Mouse (Mus musculus): Measurements from ENCODE around the gene Runx2. TPM values are rescaled to one million over a fixed set of nuclear protein-coding genes. Genes with fewer than 3 reads are reported as not detected.

Gene Runx2
- polyA plus RNA-seq, 1 experiment from 2014 or later = 0.25 TPM

DNA sequence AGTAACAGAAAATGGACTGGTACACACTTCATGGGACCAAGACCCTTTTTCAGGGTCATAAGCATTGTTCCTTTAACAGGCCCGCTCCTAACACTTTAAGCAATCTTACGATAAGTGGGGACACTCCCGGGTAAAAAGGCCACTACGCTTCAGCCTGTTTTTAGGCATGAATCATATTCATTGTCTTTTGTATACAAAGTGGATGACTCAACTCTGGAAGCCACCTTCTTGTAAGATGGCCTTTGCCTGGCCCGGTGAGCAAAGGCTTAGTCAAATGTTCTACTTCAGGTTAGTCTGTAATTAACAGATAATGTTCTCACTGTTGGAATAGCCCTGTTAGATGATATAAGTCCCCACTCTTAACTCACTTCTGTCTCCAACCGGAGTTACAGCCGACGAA is 338.7 kb downstream of the Runx2 start:
- Histone ChIP-seq H3K9ac (ENCODE audit: low read length) (no peak overlapping the region), H3K4me1 (ENCODE audit: control insufficient read depth, insufficient read depth, low read length) (no peaks in the 10 kb centered on the region), H3K27ac (ENCODE audit: low read length) (no peak overlapping the region), H3K27me3 (ENCODE audit: control insufficient read depth, insufficient read depth, low read length) (no peaks in the 10 kb centered on the region), H3K4me3 (ENCODE audit: low read length) (no peak overlapping the region), H3K36me3 (ENCODE audit: control insufficient read depth, insufficient read depth) (no peaks in the 10 kb centered on the region), H3K4me2 (ENCODE audit: low read depth, low read length) (no peak overlapping the region), H3K9me3 (replicated peaks; ENCODE audit: control insufficient read depth, low read length) (no peaks in the 10 kb centered on the region)
- no peak for ATAC-seq (replicated peaks; ENCODE audit: extremely low read depth, insufficient read depth, low FRiP score)
- 89% methylated on average over 8 of the region's 8 CpGs for WGBS

DNA sequence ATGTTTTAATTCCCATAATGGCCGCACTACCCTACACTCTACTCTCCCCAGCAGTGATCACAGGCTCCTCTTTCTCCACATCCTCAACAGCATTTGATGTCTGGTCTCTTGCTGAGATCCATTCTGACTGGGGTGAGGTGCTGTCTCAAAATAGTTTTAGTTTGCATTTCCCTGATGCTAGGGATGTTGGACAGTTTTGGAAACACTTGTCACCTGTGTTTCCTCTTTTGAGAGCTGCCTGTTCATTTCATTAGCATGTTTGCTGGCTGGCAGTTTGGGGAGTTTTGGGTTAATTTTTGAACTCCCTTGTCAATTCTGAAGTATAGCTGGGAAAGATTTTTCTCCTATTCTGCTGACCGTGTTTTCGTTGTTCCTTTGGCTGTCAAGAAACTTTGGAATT is 340.3 kb downstream of the Runx2 start:
- Histone ChIP-seq H3K9me3 (replicated peaks; ENCODE audit: control insufficient read depth, low read length) (no peaks in the 10 kb centered on the region), H3K27ac (ENCODE audit: low read length) (no peak overlapping the region), H3K27me3 (ENCODE audit: control insufficient read depth, insufficient read depth, low read length) (no peaks in the 10 kb centered on the region), H3K36me3 (ENCODE audit: control insufficient read depth, insufficient read depth) (no peaks in the 10 kb centered on the region), H3K4me2 (ENCODE audit: low read depth, low read length) (no peak overlapping the region), H3K4me1 (ENCODE audit: control insufficient read depth, insufficient read depth, low read length) (no peaks in the 10 kb centered on the region), H3K9ac (ENCODE audit: low read length) (no peak overlapping the region), H3K4me3 (ENCODE audit: low read length) (no peak overlapping the region)
- ATAC-seq (replicated peaks; ENCODE audit: extremely low read depth, insufficient read depth, low FRiP score) = no peak
- 66% methylated on average over 3 of the region's 3 CpGs for WGBS

DNA sequence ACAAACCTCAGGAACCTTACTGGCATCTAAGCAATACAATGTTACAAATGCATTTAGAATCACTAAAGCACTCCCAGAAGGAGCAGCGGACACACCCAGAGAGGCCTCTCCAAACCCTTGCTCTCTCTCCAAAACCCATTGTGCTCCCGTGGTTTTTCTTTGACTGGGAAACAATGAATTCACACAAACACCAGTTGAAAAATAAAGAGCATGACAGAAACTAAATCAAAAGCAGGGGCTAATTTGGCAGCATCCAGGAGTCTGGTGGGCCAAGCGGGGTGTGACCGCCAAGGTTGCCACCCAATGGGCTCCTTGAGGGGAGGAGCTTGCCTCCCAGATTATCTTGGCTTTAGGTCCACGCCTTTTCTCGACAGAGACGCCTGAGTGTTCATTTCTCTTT is 341.9 kb downstream of the Runx2 start:
- WGBS = 73% methylated on average over 7 of the region's 7 CpGs
- Histone ChIP-seq H3K4me3 (ENCODE audit: low read length) (no peak overlapping the region), H3K36me3 (ENCODE audit: control insufficient read depth, insufficient read depth) (no peaks in the 10 kb centered on the region), H3K9ac (ENCODE audit: low read length) (no peak overlapping the region), H3K27ac (ENCODE audit: low read length) (no peak overlapping the region), H3K4me2 (ENCODE audit: low read depth, low read length) (no peak overlapping the region), H3K4me1 (ENCODE audit: control insufficient read depth, insufficient read depth, low read length) (no peaks in the 10 kb centered on the region), H3K9me3 (replicated peaks; ENCODE audit: control insufficient read depth, low read length) (no peaks in the 10 kb centered on the region), H3K27me3 (ENCODE audit: control insufficient read depth, insufficient read depth, low read length) (no peaks in the 10 kb centered on the region)
- no peak for ATAC-seq (replicated peaks; ENCODE audit: extremely low read depth, insufficient read depth, low FRiP score)

DNA sequence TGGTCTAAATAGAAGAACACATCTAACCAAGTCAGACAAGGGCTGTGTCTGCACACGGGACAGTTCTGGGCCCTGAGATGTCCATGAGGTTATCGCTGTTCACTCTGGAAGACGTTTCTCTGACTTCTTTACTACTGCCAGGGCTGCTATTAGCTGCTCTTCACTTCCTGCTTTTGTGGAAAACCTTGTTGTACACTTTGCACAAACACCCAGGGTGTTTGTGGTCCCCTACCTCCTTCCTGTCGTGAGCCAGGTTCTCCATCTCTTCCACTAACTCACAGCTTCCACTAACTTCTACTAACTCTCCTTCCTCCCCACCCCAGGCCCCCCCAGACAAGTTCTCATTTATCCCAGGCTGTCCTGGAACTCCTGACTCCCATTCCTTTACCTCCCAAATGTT is 350.9 kb downstream of the Runx2 start:
- no peaks in the 10 kb centered on the region for H3K9me3 ChIP-seq (replicated peaks; ENCODE audit: control insufficient read depth, low read length)
- no peaks in the 10 kb centered on the region for H3K4me1 ChIP-seq (ENCODE audit: control insufficient read depth, insufficient read depth, low read length)
- no peaks in the 10 kb centered on the region for H3K36me3 ChIP-seq (ENCODE audit: control insufficient read depth, insufficient read depth)
- ATAC-seq (replicated peaks; ENCODE audit: extremely low read depth, insufficient read depth, low FRiP score) = no peak
- H3K4me2 ChIP-seq (ENCODE audit: low read depth, low read length) = no peak overlapping the region
- no peak overlapping the region for H3K4me3 ChIP-seq (ENCODE audit: low read length)
- no peak overlapping the region for H3K27ac ChIP-seq (ENCODE audit: low read length)
- H3K27me3 ChIP-seq (ENCODE audit: control insufficient read depth, insufficient read depth, low read length) = no peaks in the 10 kb centered on the region
- H3K9ac ChIP-seq (ENCODE audit: low read length) = no peak overlapping the region
- WGBS = 68% methylated on average over 4 of the region's 4 CpGs

DNA sequence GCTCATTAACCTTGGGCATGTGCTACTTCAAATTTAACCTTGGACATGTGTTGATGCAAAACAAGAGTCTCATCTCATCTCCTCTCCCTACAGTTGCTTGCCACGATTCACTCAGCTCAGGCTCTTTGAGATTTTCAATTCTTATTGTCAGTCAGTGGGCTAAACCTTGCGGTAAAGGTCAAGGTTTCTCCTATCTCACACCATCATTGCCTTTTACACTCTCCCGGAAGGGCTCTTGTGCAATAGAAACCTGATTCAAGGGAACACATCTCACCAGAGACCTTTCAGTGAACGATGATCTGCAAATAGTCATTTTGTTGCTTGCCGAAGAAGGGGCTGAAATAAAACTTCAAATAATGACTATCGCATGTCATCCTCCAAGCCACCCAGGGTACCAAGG is 354.4 kb downstream of the Runx2 start:
- Histone ChIP-seq H3K36me3 (ENCODE audit: control insufficient read depth, insufficient read depth) (no peaks in the 10 kb centered on the region), H3K9me3 (replicated peaks; ENCODE audit: control insufficient read depth, low read length) (no peaks in the 10 kb centered on the region), H3K4me3 (ENCODE audit: low read length) (no peak overlapping the region), H3K27me3 (ENCODE audit: control insufficient read depth, insufficient read depth, low read length) (no peaks in the 10 kb centered on the region; the same call in 1 of the 2 replicates), H3K4me1 (ENCODE audit: control insufficient read depth, insufficient read depth, low read length) (no peaks in the 10 kb centered on the region), H3K4me2 (ENCODE audit: low read depth, low read length) (no peak overlapping the region), H3K27ac (ENCODE audit: low read length) (no peak overlapping the region), H3K9ac (ENCODE audit: low read length) (no peak overlapping the region)
- 85% methylated on average over 6 of the region's 6 CpGs for WGBS
- ATAC-seq (replicated peaks; ENCODE audit: extremely low read depth, insufficient read depth, low FRiP score) = no peak

DNA sequence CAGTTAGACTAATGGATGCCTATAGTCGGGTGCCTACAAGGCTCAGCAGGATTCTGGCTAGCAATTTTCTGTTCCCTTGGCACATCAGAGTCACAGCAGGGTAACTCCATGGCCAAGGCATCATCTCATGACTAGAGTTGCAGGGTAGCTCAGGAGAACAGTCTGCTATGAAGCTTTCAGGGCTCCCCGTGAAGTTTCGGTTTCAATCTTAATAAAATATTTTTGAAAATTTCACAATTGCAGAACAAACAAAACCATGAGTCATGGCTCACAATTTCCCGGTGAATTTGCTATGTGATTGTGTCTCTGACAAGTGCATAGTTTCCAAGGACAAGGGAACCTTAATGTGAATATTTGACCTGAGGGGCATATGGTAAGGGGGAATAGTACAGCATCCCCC is 355.6 kb downstream of the Runx2 start:
- no peak for ATAC-seq (replicated peaks; ENCODE audit: extremely low read depth, insufficient read depth, low FRiP score)
- Histone ChIP-seq H3K27me3 (ENCODE audit: control insufficient read depth, insufficient read depth, low read length) (peaks cover 7% of the 10 kb centered on the region), H3K4me1 (ENCODE audit: control insufficient read depth, insufficient read depth, low read length) (no peaks in the 10 kb centered on the region), H3K27ac (ENCODE audit: low read length) (no peak overlapping the region), H3K4me3 (ENCODE audit: low read length) (no peak overlapping the region), H3K9me3 (replicated peaks; ENCODE audit: control insufficient read depth, low read length) (no peaks in the 10 kb centered on the region), H3K4me2 (ENCODE audit: low read depth, low read length) (no peak overlapping the region), H3K36me3 (ENCODE audit: control insufficient read depth, insufficient read depth) (no peaks in the 10 kb centered on the region), H3K9ac (ENCODE audit: low read length) (no peak overlapping the region)
- 78% methylated on average over 4 of the region's 4 CpGs for WGBS

DNA sequence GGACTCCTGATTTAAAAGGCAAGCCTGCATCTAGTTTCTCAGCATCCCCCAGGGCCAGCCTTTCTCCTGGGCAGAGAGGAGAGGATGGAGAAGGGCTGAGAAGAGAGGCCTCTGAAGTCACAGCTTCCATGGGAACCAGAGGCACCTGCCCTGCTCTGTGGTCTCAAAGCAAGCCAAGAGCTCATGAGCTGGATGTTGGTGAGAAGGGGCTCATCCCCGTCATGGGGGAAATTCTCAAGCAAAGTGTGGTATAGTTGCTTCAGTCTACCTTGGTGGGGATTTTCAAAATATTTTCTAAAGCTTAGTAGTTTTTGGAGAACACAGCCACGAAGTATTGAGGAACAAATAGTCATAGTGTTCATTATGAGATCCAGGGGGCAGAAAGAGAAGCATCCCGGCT is 357.9 kb downstream of the Runx2 start:
- no peak overlapping the region for H3K9ac ChIP-seq (ENCODE audit: low read length)
- no peak for ATAC-seq (replicated peaks; ENCODE audit: extremely low read depth, insufficient read depth, low FRiP score)

DNA sequence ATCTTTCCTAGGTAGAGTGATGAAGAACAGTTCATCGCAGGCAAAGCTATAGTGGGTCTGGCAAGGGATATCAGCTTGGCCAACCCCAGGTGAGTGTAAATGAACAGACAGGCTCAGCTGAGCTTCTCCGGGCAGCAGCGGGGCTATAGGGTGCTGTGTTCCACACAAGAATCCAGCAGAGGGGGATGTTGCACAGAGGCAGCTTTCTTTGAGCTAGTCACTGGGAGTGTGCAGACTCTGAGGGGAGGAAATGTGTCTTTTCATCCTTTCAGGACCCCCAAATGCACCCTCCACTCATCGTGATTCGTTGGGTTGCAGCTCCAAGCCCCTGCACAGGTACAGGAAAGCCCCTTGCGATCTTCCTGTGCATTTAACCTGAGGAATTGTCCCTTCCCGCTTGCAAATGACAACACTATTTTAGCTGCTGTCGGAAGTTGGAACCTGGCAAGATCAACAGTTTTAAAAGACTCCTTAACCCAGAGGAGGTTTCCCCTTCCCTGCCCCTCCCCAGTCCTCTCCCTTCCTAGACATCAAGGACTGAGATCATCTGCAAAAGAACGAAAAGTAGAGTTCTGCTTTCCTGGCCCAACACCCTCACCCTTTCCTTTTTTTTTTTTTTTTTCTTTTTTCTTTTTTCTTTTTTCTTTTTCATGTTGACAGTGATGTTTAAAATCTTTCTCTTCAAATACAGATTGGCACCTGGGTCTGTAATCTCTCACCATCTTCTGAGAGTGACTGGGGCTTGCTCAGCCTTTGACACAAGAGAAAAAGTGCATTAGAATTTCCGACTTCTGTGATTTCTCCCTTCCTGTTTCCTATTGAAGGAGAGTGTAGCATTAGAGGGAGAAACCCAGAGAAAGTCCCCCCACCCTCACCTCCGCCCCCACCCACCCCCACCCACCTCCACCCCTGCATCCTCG is 358.7 kb downstream of the Runx2 start:
- peaks cover 8% of the 10 kb centered on the region for H3K27me3 ChIP-seq (ENCODE audit: control insufficient read depth, insufficient read depth, low read length)
- no peaks in the 10 kb centered on the region for H3K9me3 ChIP-seq (replicated peaks; ENCODE audit: control insufficient read depth, low read length)
- H3K4me2 ChIP-seq (ENCODE audit: low read depth, low read length) = no peak overlapping the region
- no peak overlapping the region for H3K27ac ChIP-seq (ENCODE audit: low read length)
- no peak overlapping the region for H3K9ac ChIP-seq (ENCODE audit: low read length)
- no peaks in the 10 kb centered on the region for H3K4me1 ChIP-seq (ENCODE audit: control insufficient read depth, insufficient read depth, low read length)
- whole genome bisulfite sequencing = 31% methylated on average over 12 of the region's 12 CpGs
- no peak overlapping the region for H3K4me3 ChIP-seq (ENCODE audit: low read length)
- no peaks in the 10 kb centered on the region for H3K36me3 ChIP-seq (ENCODE audit: control insufficient read depth, insufficient read depth)
- no peak for ATAC-seq (replicated peaks; ENCODE audit: extremely low read depth, insufficient read depth, low FRiP score)

More for the DNA sequence above, 357.9 kb downstream of the Runx2 start:
- Histone ChIP-seq H3K27ac (ENCODE audit: low read length) (no peak overlapping the region), H3K27me3 (ENCODE audit: control insufficient read depth, insufficient read depth, low read length) (peaks cover 8% of the 10 kb centered on the region), H3K4me1 (ENCODE audit: control insufficient read depth, insufficient read depth, low read length) (no peaks in the 10 kb centered on the region), H3K9me3 (replicated peaks; ENCODE audit: control insufficient read depth, low read length) (no peaks in the 10 kb centered on the region), H3K4me2 (ENCODE audit: low read depth, low read length) (no peak overlapping the region), H3K4me3 (ENCODE audit: low read length) (no peak overlapping the region), H3K36me3 (ENCODE audit: control insufficient read depth, insufficient read depth) (no peaks in the 10 kb centered on the region)
- 72% methylated on average over 3 of the region's 3 CpGs for WGBS

DNA sequence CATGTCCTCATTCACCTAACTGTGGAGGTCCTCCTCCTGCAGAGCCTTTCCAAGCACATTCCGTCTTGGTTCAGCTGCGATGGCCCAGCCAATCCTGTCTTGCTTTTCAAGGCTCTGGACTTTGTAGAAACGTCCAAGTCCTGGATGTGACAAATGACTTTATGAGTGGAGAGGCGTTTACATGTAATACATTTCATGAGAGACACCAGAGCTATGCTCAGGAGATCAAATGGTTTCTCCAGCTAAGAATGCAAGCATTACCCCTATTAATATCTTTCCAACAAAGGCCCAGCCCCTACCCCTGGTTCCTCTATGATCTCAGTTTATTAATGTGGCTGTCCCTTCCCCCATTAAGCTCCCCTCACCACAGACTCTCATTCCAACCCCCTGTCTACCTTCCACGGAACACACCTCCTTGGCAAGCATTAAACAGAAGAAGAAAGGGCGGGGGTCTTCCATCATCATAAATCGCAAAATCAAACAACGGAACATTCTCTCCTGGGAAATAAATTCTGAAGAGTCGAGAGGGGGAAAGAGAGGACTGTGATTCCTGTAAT is 364.6 kb downstream of the Runx2 start:
- Histone ChIP-seq H3K4me3 (ENCODE audit: low read length) (no peak overlapping the region), H3K27me3 (ENCODE audit: control insufficient read depth, insufficient read depth, low read length) (peaks cover 7% of the 10 kb centered on the region; the same call in 1 of the 2 replicates), H3K9ac (ENCODE audit: low read length) (no peak overlapping the region), H3K27ac (ENCODE audit: low read length) (no peak overlapping the region), H3K4me2 (ENCODE audit: low read depth, low read length) (no peak overlapping the region), H3K36me3 (ENCODE audit: control insufficient read depth, insufficient read depth) (no peaks in the 10 kb centered on the region), H3K4me1 (ENCODE audit: control insufficient read depth, insufficient read depth, low read length) (no peaks in the 10 kb centered on the region), H3K9me3 (replicated peaks; ENCODE audit: control insufficient read depth, low read length) (0 out of 2 replicates have a peak, but pooled peaks cover 3% of the 10 kb centered on the region)
- WGBS = 69% methylated on average over 9 of the region's 9 CpGs
- no peak for ATAC-seq (replicated peaks; ENCODE audit: extremely low read depth, insufficient read depth, low FRiP score)
